Mouse (Mus musculus): ENCODE results near the gene 4931414P19Rik.
"Not testable (repeated sequence)": the region's sequence is repeated elsewhere in the genome, so short reads cannot be mapped to it uniquely, and the experiment has no call there.

The 4931414P19Rik gene

DNA sequence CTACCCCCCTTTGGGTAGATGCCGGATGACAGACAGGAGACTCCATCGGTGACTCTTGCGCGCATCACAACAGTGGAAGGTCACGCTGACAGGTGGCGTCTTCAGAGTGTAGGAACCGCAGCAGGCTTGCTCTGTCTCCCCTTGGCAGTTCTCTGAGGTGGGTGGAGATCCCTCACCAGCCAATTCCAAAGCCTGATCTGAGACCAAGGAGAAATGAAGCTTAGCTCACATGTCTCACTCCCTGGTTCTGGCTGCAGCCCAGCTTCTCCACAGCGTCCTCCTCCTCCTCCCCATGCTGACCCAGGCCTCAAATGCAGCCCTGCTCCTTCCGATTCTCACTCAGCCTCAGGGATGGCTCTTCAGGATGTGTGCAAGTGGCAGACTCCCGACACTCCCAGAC, 19.2 kb upstream of the 4931414P19Rik start:
- no peak for DNase-seq

DNA sequence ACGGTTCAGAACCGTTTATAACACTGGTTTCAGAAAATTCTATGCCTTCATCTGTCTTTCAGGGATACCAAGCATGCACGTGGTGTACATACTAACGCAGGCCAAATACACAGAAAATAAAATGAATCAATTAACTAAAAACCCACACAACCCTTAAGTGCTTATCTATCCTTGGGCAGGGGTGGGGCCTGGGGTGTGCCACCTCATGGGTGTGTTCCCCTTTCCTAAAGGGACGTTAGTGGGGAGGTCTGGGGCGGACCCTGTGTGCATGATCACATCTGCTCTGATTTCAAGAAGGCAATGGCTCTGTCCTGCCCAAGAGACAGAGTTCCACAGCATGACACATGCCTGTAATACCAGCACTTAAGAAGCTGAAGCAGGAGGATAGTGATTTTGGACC, 17.5 kb upstream of the 4931414P19Rik start:
- DNase-seq = no peak

DNA sequence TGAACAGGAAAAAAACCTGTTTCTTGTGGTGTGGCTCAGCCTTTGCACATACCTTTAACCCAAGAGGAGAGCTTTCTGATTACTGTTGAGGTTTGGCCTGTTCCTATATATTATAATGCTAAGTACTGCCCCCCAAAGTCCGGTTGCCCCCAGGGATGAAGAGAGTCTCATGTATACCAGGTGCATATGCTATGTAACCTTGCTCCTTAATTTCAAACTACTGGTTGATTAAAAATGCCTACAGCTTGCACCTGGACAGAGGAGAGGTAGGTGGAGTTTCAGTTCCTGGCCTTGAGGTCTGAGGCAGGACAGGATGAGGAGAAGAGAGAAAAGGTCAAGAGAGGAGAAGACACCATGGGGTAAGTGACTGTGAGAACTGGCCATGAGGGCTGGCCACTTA, 15.3 kb upstream of the 4931414P19Rik start, which contains the start of gene Psmb11:
Gene Psmb11, plus strand, starts transcription at position 301 of the 400 bp plus-strand sequence.
- no peak for DNase-seq

DNA sequence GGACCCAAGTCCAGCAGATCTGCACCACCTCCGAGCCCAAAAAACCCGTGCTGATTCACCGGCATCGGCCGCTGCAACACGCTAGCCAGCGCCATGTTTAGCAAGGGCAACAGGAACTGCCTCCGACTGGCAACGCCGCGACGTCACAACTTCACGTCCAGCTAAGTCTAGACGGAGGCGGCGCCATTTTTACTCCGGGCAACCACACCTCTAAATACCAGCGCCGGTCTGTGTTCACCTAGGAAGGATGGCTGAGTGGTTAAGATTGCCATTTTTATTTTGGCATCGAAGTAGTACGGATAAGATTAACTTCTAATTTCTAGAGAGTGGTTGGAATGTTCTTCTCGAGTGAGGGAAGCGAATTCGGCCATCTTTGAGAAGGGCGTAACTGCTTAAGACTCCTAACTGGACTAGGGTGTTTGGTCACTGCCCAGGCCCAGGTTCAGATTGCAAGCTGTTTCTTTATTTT, 12.1 kb upstream of the 4931414P19Rik start, which contains the start of gene Psmb5:
Gene Psmb5, minus strand, starts transcription at position 126 of the 469 bp plus-strand sequence.
- DNase-seq = peak; percentile 91

DNA sequence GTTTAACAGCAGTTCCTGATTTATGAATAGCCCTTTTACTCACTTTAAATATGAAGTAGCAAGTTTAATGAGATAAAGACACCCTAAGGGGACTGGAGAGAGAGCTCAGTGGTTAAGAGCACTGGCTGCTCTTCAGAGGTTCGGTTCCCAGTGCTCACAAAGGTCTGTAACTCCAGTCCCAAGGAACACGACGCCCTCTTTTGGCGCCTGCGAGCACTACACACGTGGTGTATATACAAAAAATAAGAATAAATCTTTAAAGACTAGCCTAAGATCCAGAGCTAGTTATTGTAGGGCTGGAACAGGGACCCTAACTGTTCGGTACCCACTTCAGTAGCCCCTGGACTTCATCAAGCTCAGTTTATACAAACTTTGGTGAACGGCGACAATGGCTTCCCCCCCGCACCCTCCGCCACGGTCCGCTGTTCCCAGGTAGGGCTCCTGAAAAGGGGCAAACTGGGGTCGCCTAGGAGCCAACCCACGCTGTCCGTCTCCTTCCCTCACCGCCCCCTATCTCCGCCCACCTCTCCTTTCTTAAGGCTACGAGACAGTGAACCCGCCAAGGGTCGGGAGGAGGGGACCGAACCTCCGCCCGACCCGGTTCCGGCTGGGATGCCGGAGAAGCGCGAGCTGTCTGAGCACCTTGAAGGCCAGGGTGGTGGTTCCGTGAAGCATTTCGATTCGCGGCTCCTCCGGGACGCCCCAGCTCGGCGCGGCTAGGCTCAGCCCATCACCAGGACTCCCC, 11.5 kb upstream of the 4931414P19Rik start:
- DNase-seq = no peak

DNA sequence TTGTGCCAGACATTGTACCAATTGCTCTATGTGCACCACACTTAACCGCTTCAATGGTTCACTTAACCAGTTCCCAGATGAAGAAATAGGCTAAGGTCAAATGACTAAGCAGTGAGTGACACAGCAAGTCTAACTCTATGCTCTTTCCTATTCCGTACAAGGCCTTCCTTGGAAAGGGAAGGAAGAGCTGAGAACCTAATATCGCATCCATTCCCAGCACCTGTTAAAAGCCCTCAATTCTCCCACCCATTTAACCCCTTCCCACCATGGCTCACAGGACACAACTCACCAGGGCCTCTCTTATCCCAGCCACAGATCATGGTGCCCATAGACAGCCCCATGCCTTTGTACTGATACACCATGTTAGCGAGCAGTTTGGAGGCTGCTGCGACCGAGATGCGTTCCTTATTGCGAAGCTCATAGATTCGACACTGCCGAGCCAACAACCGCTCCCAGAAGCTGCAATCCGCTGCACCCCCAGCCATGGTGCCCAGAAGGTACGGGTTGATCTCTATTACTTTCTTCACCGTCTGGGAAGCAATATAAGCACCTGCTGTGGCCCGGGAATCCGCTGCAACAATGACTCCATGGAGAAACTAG, 10.5 kb upstream of the 4931414P19Rik start:
- DNase-seq = no peak

DNA sequence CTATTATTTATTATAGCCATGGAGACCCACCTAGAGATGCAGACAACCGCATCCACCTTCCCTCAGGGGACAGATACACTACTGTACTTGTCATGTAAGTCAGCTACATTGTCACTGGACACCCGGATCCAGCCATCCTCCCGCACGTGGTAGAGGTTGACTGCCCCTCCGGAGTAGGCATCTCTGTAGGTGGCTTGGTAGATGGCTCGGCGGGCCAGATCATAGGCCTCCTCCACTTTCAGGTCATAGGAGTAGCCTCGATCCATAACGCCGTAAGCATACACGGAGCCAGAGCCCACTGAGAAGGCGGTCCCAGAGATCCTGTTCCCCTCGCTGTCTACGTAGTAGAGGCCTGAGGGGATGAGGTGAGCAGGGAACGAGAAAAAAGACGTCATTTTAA, 8.3 kb upstream of the 4931414P19Rik start:
- not testable (repeated sequence) for DNase-seq

DNA sequence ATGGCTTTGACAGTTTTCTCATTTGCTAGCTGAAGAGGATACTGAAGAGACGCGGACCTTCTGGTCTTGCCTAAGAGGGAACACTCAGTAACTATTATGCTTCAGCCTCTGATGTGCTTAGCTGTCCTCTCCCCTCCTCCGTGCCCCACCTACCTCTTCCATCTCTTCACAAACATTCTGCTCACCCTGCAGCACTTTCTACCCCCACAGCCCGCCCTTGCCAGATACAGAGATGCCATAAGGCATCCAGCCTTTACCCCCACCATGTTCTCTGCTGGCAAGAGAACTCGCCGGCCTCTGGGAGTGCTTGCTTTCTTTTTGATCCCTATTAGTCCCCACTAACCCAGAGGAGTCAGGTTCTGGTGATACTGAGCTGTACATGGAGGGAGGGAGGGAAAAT, 4.9 kb upstream of the 4931414P19Rik start:
- DNase-seq = no peak

DNA sequence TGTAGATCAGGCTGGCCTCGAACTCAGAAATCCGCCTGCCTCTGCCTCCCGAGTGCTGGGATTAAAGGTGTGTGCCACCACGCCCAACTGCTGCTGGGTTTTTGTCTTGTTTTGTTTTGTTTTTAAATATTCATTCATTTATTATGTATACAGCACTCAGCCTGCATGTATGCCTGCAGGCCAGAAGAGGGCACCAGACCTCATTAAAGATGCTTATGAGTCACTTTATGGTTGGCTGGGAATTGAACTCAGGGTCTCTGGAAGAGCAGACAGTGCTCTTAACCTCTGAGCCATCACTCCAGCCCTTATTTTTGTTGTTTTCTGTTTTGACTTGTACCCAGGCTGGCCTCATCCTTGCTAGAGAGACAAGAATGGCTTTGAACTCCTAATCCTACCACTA, 4.2 kb upstream of the 4931414P19Rik start:
- DNase-seq = no peak

DNA sequence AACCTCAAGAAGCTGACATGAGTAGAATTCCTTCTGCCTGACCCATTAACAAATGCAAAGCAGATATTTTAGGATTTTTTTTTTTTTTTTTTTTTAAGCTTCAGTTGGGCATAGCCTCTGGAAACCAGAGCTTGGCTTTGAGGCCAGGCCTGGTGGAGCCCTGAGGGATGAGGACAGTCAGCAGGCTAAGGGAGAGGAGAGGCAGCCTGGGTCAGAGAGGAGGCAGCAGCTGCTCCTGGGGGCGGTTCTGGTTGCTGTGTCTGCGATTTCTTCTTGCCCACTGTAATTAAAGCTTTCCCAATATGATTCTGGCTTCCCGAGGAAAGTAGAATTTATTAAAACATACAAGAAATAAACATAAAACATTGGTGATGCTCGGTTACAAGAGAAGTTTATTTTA, 3.5 kb upstream of the 4931414P19Rik start:
- DNase-seq = no peak

DNA sequence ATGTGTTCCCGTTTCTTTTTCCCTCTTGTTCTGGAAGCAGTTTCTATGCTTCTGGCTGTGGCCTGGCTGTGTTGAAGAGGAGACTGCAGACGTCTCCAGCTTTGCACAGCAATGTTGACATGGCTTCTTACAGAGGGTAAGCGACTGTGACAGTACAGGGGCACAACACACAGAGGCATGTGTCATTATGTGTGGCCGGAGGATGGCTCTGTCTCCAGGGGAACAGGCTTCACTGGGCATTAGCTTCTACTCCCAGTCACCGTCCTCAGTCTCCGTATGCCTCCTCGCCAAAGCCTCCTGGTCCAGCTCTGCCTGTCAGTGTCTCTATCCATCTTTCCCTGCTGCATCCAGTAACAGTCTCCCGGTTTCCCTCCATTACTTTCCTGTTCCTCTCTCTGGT, 1.4 kb upstream of the 4931414P19Rik start:
- DNase-seq = no peak

DNA sequence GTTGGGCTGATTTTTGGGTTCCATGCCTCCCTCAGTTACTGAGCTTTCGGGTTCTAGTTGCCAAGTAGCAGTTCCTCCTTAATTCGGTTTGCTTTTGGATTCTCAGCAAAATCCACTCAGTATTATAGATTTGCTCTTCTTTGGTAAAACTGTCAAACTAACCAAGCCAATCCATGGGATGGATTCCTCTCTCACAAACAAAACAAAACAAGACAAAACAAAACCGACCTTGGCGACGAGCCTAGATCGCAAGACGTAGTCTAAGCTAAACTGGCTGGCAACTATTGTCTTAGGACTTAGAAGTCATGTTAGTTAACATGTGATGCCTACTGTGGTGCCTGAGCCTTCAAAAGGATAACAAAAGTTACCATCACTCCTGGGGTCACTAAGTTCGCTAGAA, 2.1 kb downstream of the 4931414P19Rik start:
- DNase-seq = no peak

DNA sequence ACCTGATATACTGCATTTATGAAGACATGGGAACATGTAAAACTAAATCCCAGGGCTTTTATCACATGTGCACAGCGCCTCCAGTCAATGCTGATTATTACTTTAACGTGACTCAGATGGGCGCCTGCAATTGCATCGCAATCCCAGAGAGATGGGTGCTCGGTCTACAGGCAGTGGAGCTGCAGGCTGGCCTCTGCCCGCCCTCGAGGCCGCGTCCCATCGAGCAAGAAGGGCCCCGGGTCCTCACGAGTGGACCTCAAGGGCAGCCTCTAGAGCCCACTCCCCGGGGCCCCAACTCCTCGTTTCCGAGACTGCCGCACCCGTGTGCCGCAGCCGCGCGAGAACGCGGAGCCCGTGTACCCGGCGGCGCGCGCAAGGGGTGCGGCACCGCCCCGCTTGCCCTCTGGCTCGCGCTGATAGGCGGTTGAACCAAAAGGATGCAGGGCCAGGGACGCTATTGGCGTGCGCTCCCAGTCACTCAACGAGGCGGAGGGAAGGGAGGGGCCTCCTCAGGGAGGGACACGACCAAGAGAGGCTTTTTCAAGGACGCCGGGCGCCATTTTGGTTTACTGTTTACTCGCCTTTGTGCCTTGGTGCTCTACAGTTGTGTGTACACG, 2.6 kb downstream of the 4931414P19Rik start:
- DNase-seq = peak; percentile 97

DNA sequence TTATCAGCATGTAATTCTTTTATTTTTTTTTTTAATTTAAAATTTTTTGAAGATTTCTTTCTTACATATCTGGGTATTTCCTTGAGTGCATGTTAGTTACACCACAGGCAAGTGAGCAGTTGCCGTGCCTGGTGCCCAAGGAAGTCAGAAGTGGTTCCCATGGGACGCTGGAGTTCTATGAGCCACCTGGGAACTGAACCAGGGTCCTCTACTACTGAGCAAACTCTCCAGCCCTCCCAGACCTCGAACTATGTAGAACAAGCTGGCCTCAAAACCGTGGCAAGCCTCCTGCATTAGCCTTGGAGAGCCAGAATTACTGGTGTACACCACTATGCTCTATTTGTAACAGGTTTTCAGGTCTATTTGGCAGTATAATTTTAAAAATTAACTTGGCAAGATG, 3.2 kb downstream of the 4931414P19Rik start:
- DNase-seq = no peak

DNA sequence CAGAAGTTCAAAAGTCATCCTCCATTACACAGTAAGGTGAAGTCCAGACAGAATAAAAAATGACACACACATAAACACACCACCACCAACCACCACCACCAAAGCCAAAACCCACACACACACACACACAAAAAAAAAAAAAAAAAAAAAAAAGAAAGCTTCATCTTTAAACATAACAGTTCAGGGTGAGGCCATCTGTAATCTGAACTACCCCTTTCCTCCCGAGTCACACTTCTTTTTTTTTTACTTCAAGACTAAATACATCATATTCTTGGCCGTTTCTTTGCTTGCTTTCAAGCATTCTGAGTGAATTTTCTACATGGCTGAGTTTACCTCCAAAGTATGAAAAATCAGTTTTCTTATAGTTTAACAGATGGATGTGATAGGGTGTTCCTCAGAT, 4.2 kb downstream of the 4931414P19Rik start:
- no peak for DNase-seq

DNA sequence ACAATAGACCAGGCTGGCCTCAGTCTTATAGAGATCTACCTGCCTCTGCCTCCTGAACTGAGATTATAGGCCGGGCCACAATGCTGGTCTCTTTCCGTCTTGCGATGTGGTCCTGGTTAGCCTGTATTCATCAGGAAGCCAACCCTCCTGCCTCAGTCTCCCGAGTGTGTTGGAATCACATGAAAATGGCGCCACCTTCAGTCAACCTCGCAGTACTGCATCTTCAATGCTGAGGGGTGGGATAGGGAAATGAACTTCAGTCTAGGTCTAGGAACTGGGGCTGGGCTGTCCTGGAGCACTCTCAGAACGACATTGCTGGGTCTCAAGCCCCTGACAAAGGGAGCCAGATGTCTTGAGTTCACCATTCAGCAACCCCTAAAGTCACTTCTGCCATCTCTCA, 8.7 kb downstream of the 4931414P19Rik start:
- DNase-seq = no peak

DNA sequence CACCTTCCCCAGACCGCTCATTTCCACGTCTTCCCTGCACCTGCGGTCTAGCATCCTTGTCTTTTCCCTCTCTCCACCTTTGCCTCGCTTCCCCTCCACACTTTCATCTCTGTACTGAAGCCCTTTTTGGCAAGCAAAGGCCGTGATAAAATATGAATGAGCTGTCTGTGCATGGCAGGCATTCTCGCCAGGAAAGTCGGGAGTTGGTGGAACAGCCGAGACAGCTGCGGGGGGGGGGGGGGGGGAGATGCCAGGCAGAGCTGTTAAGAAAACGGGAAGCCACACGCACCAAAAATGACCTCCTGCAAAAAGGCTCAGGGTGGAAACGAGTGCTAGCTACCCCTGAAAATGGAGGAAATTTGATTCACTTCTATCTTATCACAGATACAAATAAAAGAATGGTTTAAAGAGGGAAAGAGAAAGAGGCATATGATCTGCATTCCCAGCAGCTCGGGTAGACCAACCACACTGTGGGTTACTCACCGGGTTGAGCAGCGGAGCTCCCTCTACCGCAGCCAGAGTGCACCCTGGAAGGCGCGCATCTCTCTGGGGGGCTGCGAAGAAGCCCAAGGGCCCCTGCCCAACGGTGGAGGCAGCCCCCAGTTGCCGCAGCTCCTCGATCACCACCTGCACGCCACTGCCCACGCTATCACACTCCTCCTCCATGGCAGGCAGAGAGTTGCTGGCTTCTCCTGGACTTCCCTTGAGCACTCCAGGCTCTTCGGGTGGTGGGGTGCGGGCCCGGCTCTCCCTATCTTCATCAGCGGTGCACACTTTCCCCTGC, 11.0 kb downstream of the 4931414P19Rik start:
- DNase-seq = no peak

DNA sequence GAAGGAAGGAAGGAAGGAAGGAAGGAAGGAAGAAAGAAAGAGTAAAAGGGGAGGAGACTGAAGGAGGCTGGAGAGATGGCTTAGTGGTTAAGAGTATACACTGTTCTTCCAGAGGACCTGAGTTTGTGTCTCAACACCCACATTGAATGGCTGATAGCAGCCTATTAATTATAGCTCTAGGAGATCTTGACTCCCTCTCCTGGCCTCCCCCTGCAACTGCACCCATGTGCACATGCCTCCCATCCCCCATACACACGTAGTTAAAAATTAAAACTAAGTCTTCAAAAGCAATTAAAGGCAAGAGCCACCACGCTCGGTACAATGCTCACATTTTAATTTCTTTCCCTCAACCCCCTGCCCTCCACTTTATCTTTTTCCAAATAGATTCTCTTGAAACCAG, 11.7 kb downstream of the 4931414P19Rik start:
- DNase-seq = no peak

DNA sequence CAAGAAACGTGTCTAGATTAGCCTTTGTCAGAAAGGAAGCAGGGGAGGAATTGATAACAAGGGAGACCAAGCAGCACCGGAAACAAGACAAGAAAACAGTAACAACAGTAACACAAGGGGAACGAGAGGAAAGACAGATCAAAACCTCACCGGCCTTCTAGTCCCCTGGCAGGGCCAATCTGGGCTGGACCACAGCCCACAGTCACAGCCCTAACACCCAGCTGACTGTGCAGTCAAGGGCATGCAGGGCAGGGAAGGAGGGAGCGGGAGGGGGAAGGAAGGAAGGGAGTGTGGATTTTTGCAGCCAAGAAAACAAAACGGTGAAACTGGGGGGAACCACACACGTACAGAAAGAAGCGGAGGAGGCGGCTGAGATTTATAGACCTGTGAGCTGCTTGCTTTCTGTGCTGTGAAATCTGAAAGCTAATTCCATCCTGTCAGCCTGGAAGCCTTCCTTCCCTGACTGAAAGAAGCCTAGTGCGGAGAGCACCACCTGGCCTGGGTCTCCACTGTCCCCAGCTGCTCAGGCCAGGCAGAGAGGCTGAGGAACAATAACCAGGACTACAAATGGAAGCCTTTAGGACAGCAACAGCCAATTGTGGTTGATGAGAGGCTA, 13.4 kb downstream of the 4931414P19Rik start:
- DNase-seq = no peak

DNA sequence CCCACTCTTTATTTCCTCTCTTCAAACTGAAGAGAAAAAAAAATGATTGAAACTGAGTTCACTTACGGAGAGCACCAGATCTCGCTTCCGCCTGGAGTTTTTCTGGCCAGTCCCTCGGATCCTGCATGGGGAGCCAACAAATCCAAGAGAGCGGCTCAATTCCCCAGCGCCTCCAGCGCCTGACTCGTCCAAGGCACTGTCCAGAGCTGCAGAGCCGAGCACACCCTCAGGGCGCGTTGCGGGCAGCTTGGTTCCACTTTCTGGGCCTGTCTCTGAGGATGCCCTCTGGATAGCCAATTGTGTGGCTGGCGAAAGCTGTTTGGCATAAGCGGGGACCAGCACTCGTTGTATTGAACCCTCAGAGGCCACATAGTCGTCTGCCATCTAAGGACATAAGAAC, 14.7 kb downstream of the 4931414P19Rik start:
- DNase-seq = no peak

DNA sequence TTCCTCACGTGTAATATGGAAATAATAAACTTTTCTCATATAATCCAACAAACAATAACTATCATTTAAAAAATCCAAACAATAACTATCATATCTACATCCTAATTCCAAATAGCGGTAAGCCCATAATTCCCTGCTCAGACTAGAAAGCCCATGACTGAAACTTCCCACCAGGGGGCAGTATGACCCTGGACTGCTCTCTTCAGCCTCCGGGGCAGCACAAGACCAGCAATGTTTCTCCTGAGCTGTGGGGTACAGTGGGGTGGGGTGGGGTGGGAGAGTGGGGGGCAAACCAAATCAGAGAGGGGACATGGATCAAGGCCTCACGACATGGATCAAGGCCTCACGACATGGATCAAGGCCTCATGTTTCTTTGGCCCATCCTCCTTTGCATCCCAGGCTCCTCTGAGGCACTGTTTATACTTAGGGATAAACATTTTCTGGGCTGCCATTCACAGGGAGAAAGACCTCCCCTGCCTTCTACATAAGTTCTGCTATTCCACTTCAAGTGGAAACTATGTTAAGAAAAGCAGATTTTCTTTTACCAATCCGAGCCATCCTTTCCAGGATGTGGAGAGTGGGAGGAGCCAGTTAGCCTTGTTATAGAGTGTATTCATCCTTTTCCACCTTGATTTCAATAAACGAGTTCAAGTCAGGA, 22.0 kb downstream of the 4931414P19Rik start:
- no peak for DNase-seq

DNA sequence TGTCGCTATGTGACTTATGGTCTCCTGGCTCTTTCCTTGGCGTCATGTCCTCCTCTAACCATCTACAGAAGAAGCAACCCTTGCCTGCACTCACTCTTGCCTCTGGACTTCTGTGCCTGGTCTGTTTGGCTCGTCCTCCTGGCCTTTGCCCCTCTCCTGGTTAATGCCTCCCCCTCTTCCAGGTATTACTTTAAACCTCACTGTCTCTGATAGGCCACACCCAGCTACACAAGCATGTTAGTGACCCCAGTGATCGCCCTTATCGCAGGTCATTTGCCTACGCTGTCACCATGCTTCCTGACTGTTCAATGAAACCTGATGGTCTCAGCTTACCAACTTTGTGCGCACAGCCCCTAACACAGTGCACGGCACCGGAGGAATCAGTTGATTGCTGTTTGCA, 23.3 kb downstream of the 4931414P19Rik start:
- DNase-seq = no peak

Data from kidney, adult 11 months (tissue).